Mouse (Mus musculus) splenic B cell, adult 2 months (primary cell): ENCODE results near the gene Sart1.
"Not testable (repeated sequence)": the region's sequence is repeated elsewhere in the genome, so short reads cannot be mapped to it uniquely, and the experiment has no call there.

ENCODE experiments used
- DNase-seq: peaks from one replicate; pipeline ENCODE4 v3.0.0-alpha.2; 2011; ENCODE audit warnings: low read depth, low spot score
- H3K27me3 ChIP-seq: 2 replicates; pipeline ENCODE4 v1.6.1; 2012; ENCODE audit warnings: mild to moderate bottlenecking, low read length, moderate library complexity, mixed read lengths; ENCODE audit not compliant: control insufficient read depth, poor library complexity, insufficient read depth, severe bottlenecking
- H3K36me3 ChIP-seq: 2 replicates; pipeline ENCODE4 v1.6.1; 2012; ENCODE audit warnings: mild to moderate bottlenecking, low read length, moderate library complexity, mixed read lengths; ENCODE audit not compliant: control insufficient read depth, poor library complexity, insufficient read depth, severe bottlenecking

Sart1 gene

DNA sequence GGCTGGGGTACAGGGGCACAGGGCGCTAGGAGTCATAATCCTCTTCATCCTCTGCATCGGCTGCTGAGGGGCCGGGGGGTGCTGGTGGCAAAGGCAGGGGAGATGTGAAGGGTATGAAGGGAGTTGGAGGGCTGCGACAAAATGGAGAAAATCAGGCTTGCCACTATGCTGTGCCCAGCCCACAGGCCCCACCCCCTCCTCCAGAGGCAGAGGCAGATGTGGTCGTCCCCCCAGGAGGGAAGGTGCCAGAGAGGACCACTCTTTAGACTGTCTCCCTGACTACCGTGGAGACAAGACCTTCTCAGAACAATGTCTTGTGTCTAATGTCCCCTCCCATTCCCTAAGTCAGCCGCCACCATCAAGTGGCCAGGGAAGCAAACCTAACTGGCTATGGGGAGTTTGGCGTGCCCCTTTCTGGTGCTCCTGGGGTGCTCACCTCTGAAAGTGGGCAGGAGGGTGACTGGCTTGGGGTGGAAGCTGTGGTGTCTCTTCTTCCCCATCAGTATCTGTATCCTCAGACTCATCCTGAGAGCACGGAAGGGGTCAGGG lies 34.5 kb upstream of the Sart1 start:
- no peak for DNase-seq
- Histone ChIP-seq H3K27me3 (no peaks in the 10 kb centered on the region), H3K36me3 (peaks cover 6% of the 10 kb centered on the region)

DNA sequence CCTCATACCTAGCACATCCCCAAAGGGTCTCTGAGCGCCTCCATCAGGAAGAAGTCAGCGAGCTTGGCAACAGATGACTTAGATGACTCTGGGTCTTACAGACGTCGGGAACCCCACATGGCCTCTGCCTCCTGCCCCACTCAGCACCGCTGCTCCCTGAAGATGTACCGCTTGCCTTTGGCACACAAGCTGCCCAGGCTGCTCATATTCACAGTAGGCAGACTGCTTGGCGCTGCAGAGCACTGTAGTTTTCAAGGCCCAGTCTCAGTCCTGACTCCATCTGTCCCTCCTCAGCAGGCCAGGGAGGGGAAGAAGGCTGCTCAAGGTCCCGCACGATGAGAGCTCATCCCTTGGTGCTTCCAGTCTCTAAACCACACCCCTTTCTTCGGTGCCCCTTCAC lies 33.8 kb upstream of the Sart1 start:
- no peak for DNase-seq
- Histone ChIP-seq H3K27me3 (no peaks in the 10 kb centered on the region), H3K36me3 (peaks cover 6% of the 10 kb centered on the region)

DNA sequence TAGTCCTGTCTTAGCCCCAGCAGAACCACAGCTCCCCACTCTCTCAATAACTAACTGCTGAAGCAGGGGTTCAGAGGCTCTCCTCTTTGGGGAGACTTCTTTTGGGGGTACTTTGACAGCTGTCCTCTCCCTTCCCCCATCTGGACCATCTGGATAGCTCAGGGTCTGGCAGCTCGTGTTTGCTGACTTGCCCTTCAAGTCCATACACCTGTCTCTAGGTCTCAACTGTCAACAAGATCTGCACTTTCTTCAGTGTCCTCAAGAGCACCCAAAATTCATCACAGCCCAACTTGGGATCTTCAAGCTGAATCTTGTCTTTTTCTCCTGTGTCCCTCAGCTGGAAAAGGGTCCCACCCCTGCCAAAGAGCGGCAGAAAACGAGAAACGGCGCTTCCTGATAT lies 33.3 kb upstream of the Sart1 start:
- DNase-seq = no peak
- H3K27me3 ChIP-seq = no peaks in the 10 kb centered on the region
- H3K36me3 ChIP-seq = peaks cover 6% of the 10 kb centered on the region

DNA sequence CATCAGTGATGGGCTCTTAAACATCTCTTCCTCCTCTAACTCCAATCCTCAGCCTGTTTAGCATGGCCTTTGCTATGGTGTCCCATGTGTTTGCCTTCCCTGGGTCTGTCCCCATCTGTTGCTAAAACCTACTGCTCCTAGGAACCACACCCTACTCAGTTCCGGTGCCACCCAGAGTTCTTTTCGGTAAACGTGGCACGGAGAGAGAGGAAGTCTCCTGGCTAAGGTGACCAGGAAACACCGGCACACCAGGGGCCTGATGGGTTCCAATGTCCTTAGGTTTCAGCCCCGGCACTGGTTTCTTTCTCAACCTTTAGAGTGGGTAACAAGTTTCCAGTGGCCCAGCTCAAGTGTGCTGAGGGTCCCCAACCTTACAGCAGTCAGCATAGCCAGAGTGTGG lies 32.1 kb upstream of the Sart1 start:
- peaks cover 8% of the 10 kb centered on the region for H3K36me3 ChIP-seq
- H3K27me3 ChIP-seq = no peaks in the 10 kb centered on the region
- DNase-seq = no peak

DNA sequence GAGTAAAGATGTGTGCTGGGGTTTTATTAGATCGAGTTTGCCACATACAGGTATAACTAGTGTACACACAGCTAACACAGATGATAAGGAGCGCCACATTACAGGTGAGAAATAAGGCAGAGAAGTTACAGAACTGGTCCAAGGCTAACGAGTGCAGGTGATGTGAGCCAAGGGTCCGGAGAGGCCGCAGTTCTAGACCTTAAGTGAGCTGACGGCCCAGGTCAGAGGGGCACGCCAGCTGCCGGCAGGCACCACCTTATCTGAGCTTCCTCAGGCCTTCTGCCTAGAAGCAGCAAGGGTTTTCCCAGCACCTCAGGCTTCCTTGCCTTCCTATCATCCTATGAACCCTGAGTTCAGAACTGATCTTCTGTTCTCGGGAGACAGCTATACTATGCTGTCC lies 31.1 kb upstream of the Sart1 start:
- Histone ChIP-seq H3K27me3 (no peaks in the 10 kb centered on the region), H3K36me3 (peaks cover 8% of the 10 kb centered on the region)
- DNase-seq = no peak

DNA sequence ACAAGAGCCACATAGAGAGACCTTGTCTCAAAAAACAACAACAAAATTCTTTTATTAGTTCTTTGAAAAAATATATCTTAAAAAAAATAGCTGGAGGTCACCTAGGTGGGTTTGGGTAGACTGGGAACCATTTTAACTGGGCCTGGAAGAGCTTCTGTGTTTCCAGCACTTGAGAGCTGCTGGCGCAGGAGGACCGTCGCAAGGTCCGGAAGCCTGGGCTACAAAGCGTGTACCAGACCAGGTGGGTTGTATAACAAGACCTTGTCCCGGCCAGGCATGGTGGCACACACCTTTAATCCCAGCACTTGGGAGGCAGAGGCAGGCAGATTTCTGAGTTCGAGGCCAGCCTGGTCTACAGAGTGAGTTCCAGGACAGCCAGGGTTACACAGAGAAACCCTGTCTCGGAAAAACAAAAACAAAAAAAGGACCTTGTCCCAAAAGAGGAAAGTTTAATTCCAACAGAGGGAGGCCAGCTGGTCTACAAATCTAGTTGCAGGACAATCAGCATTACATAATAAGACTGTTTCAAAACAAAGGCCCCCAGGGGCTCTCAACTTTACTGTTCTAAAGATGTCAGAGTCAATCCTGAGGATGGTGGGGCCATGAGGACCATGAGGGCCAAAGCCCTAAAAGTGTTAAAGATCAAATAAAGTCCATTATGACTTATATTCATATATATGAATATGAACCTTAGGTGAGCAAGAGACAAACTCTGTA lies 30.4 kb upstream of the Sart1 start:
- DNase-seq = no peak
- Histone ChIP-seq H3K36me3 (peaks cover 8% of the 10 kb centered on the region), H3K27me3 (no peaks in the 10 kb centered on the region)

DNA sequence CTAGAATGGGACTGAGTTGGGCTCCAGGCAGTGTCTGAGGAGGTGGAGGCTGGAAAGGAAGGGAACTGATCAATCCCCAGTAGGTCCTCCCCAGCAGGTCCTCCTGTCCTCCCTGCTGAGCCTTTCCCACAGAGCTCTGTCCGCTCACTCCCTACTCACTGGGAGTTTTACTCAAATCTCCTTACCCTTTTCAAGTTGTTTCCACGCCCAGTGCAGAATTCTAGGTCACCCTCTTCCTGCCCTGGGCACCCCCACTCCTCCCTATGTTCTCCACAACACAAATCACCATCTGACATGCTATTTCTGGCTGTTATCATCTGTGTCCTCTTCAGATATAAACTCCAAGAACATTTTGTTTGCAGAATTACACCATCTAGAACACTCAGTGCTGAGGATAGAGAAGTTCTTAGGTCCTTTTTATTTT lies 26.0 kb upstream of the Sart1 start:
- Histone ChIP-seq H3K36me3 (peaks cover 5% of the 10 kb centered on the region; the same call in 1 of the 2 replicates), H3K27me3 (no peaks in the 10 kb centered on the region)
- DNase-seq = no peak

DNA sequence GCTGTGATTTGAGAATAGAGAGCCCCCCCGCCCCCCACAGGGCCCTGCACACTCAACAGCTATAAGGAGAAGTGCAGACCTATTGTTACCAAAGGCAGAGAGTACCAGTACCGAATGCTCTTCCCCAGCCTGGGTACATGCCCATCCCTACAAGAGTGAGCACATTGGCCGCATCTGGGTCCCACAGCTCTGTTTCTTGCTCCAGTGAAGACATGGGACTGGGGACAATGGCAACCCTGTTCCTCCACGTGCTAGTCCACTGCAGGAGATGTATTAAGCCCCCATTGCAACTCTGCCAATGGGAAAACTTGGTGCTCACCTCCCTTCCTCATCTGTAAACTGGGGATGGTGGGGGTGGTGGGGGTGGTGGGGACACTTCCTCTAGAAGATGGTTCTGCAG lies 25.3 kb upstream of the Sart1 start:
- Histone ChIP-seq H3K36me3 (peaks cover 8% of the 10 kb centered on the region), H3K27me3 (no peaks in the 10 kb centered on the region)
- no peak for DNase-seq

DNA sequence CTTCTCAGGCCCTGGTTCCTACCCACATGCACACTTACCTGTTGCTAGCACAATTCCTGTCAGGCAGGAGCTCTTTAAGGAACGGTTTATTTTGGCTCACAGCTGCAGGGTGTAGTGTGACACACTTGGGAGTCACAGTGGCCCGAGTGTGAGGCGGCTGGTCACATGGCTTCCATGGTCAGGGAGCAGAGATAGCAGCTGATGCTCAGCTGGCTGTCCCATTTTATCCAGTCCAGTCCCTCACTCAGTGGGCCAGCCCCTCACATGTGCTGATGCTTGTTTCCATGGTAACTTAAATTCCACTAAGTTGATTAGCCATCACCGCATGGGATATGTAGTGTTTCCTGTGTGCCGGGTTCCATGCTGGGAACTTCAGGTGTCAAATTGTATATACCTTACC lies 23.5 kb upstream of the Sart1 start:
- Histone ChIP-seq H3K27me3 (no peaks in the 10 kb centered on the region), H3K36me3 (peaks cover 4% of the 10 kb centered on the region)

DNA sequence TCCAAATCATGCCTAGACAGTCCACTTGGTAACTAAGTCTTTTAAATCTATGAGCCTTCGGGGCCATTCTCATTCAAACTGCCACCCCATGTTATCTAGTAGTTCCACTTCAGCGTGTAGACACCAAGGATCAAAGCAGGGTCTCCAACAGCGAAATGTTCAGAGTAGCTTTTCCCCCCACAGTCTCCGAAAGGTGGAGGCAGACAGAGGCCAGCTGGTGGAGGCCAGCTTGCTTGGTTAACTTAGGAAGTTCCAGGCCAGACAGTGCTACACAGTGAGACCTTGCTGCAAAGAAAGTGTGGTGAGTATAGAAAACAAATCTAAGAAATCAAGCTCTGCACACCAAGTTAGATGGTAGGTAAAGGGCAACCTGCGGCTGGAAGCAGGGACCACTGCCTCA lies 22.1 kb upstream of the Sart1 start:
- Histone ChIP-seq H3K27me3 (no peaks in the 10 kb centered on the region), H3K36me3 (peaks cover 2% of the 10 kb centered on the region; the same call in 1 of the 2 replicates)
- DNase-seq = no peak

More for the DNA sequence above, 23.5 kb upstream of the Sart1 start:
- no peak for DNase-seq

DNA sequence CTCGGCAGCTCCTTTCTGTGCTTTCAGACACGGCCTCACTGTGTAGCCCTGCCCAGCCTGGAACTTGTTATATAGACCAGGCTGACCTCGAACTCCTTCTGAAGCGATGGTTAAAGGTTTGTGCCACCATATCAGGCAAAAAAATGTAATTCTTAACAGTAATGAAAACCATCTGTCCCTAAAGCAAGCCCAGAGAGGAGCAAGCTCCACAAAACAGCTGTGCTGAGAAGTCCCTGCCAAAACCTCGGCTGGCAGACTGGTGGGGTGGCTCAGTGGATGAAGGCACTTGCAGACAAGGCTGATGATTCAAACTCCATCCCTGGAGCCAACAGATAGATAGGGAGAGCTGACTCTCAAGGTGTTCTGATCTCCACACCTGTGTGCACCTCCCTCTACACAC lies 20.6 kb upstream of the Sart1 start:
- DNase-seq = no peak
- Histone ChIP-seq H3K36me3 (peaks cover 2% of the 10 kb centered on the region; the same call in 1 of the 2 replicates), H3K27me3 (no peaks in the 10 kb centered on the region)

DNA sequence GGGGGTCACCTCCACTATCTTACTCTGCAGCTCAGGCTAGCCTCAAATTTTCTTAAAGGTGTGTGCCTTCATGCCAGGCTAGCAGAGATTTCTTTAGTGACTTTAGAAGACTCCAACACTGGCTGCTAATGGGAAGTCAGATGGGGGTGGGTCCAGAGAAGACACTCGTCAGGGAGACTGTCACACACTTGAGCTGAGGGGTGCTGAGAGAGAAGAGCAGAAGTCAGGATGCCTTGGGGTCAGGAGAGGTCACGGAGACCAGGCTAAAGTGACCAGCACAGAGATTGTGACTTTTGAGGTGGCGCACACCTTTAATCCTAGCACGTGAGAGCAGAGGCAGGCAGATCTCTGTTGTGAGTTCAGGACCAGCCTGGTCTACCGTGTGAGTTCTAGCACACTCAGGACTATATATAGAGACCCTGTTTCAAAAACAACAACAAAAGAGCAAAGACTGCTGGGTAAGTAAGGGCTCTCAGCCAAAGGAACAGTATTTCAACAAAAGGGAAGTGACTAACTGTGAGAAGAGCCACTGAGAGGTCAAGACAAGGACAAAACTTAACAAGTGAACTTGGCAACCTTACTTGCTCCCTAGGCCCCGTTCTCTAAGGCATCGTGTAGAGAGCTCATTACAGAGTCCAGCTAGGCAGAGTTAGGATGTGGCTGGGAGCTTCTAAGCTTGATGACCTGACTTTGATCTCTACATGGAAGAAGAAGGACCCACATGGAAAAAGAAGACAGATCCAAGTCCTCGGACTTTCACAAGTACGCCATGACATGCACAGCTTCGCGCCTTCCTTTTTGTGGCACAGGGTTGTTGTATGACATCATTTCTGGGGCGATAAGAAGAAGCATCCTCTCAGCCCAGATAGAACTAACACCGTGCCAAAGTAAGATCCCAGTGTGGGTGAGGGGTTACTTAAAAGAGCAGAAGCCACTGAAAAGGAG lies 19.8 kb upstream of the Sart1 start:
- peaks cover 2% of the 10 kb centered on the region; the same call in 1 of the 2 replicates for H3K36me3 ChIP-seq
- H3K27me3 ChIP-seq = no peaks in the 10 kb centered on the region
- DNase-seq = peak; percentile 39

DNA sequence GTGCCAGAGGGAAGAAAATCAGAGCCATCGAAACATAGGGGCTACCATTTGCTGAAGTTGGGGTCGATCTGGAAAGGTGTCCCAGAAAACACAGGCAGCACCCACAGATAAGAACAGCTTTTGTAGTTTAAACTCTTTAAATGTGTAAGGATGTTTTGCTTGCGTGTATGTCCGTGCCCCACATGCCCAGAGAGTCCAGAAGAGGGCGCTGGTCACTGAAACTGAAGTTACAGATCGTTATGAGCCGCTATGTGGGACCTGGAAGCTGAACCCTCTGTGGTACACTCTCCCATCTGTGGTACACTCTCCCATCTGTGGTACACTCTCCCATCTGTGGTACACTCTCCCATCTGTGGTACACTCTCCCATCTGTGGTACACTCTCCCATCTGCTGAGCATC lies 18.6 kb upstream of the Sart1 start:
- Histone ChIP-seq H3K27me3 (no peaks in the 10 kb centered on the region), H3K36me3 (peaks cover 2% of the 10 kb centered on the region; the same call in 1 of the 2 replicates)
- peak; percentile 88 for DNase-seq

DNA sequence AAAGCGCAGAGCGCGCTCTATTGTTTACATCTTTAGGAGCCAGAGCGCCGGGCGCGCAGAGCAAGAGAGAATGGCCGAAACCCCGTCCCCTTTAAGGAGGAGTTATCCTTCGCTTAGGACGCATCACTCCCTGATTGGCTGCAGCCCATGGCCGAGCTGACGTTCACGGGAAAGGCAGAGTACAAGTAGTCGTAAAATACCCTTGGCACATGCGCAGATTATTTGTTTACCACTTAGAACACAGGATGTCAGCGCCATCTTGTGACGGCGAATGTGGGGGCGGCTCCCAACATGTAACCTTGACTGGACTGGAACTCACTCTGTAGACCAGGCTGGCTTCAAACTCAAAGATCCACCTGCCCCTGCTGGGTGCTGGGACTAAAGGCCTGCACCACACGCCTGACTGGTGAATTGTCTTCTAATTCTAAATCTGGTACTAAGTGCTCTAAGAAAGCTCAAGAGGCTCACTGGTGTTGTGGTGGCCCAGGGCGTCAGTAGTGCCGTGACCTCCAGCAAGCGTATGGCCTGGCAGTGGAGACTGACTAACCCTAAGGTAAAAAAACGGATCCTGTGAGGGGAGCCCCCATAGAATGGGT lies 18.1 kb upstream of the Sart1 start:
- DNase-seq = peak; percentile 80
- not testable (repeated sequence) for H3K36me3 ChIP-seq, H3K27me3 ChIP-seq
